9 mouse cellular contexts compared by ENCODE assay signal in genomic region chr6:29117417-29118104, GRCm38 (mm10). TPM values are rescaled to one million over a fixed set of nuclear protein-coding genes. Genes with fewer than 3 reads are reported as not detected.
DNase-seq lines count a peak whose midpoint lies in the region; ATAC-seq lines count a peak whose summit lies in the region.
"Had no signal": no experiment of that assay in that cellular context is flagged by ENCODE, and none has a peak within 500 bp of the region (broad histone marks: within the 10 kb centered on the region; RNA-seq: fewer than 3 reads in every experiment).

No protein-coding gene starts in this region.

- intact Hi-C loops in heart, postnatal 36 days (cut with DNase I), result no loop called here

- no peak overlapping the region for H3K9ac ChIP-seq in midbrain, embryonic 14.5 days (replicated peaks; ENCODE audit: low read length)
- no peak overlapping the region for H3K9ac ChIP-seq in midbrain, embryonic 11.5 days (ENCODE audit: low read length)
- no peak overlapping the region for H3K9ac ChIP-seq in lung, embryonic 15.5 days
- H3K9ac ChIP-seq: limb, embryonic 13.5 days had no signal

- no peaks in the 10 kb centered on the region for H3K9me3 ChIP-seq in midbrain, embryonic 14.5 days (ENCODE audit: control insufficient read depth, low read length)
- H3K9me3 ChIP-seq in midbrain, embryonic 11.5 days (ENCODE audit: control insufficient read depth, low read length), result no peaks in the 10 kb centered on the region
- H3K9me3 ChIP-seq in lung, embryonic 15.5 days, result no peaks in the 10 kb centered on the region
- H3K9me3 ChIP-seq: limb, embryonic 13.5 days had no signal

- no peak for ATAC-seq in midbrain, embryonic 14.5 days (ENCODE audit: low FRiP score, low TSS enrichment)
- no peak for ATAC-seq in midbrain, embryonic 11.5 days (ENCODE audit: low FRiP score)
- ATAC-seq in lung, embryonic 15.5 days (ENCODE audit: borderline replicate concordance, extremely low read depth, low FRiP score, low TSS enrichment), result peak; percentile 62; the same call in 1 of the 2 replicates

- H3K27ac ChIP-seq in midbrain, embryonic 14.5 days (replicated peaks; ENCODE audit: low read depth, low read length), result no peak overlapping the region
- no peak overlapping the region for H3K27ac ChIP-seq in midbrain, embryonic 11.5 days (ENCODE audit: low read depth, low read length)
- no peak overlapping the region for H3K27ac ChIP-seq in lung, embryonic 15.5 days
- H3K27ac ChIP-seq: limb, embryonic 13.5 days had no signal

- H3K4me3 ChIP-seq in midbrain, embryonic 14.5 days (replicated peaks; ENCODE audit: low read depth, low read length), result no peak overlapping the region
- H3K4me3 ChIP-seq in midbrain, embryonic 11.5 days (ENCODE audit: low read depth, low read length), result no peak overlapping the region
- no peak overlapping the region for H3K4me3 ChIP-seq in lung, embryonic 15.5 days
- H3K4me3 ChIP-seq: limb, embryonic 13.5 days had no signal

- H3K4me2 ChIP-seq in midbrain, embryonic 14.5 days (ENCODE audit: low read length), result no peak overlapping the region
- H3K4me2 ChIP-seq in midbrain, embryonic 11.5 days, result no peak overlapping the region
- H3K4me2 ChIP-seq in lung, embryonic 15.5 days, result no peak overlapping the region
- H3K4me2 ChIP-seq: limb, embryonic 13.5 days had no signal

- no peaks in the 10 kb centered on the region for H3K36me3 ChIP-seq in midbrain, embryonic 14.5 days (ENCODE audit: control insufficient read depth, insufficient read depth, low read length)
- no peaks in the 10 kb centered on the region for H3K36me3 ChIP-seq in midbrain, embryonic 11.5 days (ENCODE audit: control insufficient read depth, insufficient read depth, low read length)
- H3K36me3 ChIP-seq in lung, embryonic 15.5 days, result no peaks in the 10 kb centered on the region

- 55% methylated on average over 7 of the region's 7 CpGs for WGBS in midbrain, embryonic 14.5 days
- 69% methylated on average over 7 of the region's 7 CpGs for WGBS in midbrain, embryonic 11.5 days
- WGBS in lung, embryonic 15.5 days, result 49% methylated on average over 7 of the region's 7 CpGs

- H3K27me3 ChIP-seq in midbrain, embryonic 14.5 days (ENCODE audit: control insufficient read depth, insufficient read depth, low read length), result no peaks in the 10 kb centered on the region
- H3K27me3 ChIP-seq in midbrain, embryonic 11.5 days (ENCODE audit: control insufficient read depth, insufficient read depth, low read length), result no peaks in the 10 kb centered on the region
- H3K27me3 ChIP-seq in lung, embryonic 15.5 days, result no peaks in the 10 kb centered on the region
- H3K27me3 ChIP-seq: limb, embryonic 13.5 days had no signal

- no peaks in the 10 kb centered on the region for H3K4me1 ChIP-seq in midbrain, embryonic 14.5 days (ENCODE audit: control insufficient read depth, insufficient read depth, low read length)
- no peaks in the 10 kb centered on the region for H3K4me1 ChIP-seq in midbrain, embryonic 11.5 days (ENCODE audit: control insufficient read depth, insufficient read depth, low read length)
- H3K4me1 ChIP-seq in lung, embryonic 15.5 days, result no peaks in the 10 kb centered on the region; the same call in 1 of the 2 replicates

- peak; percentile 9 to 68 for DNase-seq in adrenal gland, adult (ENCODE audit: inconsistent age in 2 of 2, low spot score in 1 of 2)
- DNase-seq in adrenal gland, postnatal 4 days (ENCODE audit: low spot score in 2 of 2), result no peak
- peak; percentile 30 for DNase-seq in midbrain, embryonic 14.5 days
- DNase-seq in midbrain, embryonic 11.5 days (ENCODE audit: low spot score, missing footprints), result no peak
- peak; percentile 62 to 81 for DNase-seq in heart, postnatal 36 days
- peak; percentile 89 for DNase-seq in skeletal muscle tissue, adult 2 months (ENCODE audit: low read depth, low spot score)
- no peak for DNase-seq in thymus, postnatal 25 days

RNA-seq across cellular contexts. Expression of gene Rbm28, which starts 47.2 kb away (rescaled TPM):
- total RNA-seq in adrenal gland, postnatal 4 days (2021), result 10 to 100 TPM; 32.5 to 33.7 TPM
- polyA plus RNA-seq in midbrain, embryonic 14.5 days (2014; fragmentation: Nextera tagmentation; extraction: Ambion mirVana), result 36.9 and 47.6 TPM in 2 replicates
- polyA plus RNA-seq in midbrain, embryonic 11.5 days (2014; fragmentation: Nextera tagmentation; extraction: Ambion mirVana), result 60.5 and 64.4 TPM in 2 replicates
- total RNA-seq in heart, postnatal 36 days (2021), result 10 to 100 TPM; 19.9 to 20.1 TPM
- polyA plus RNA-seq in lung, embryonic 15.5 days (2015; fragmentation: Nextera tagmentation; extraction: Ambion mirVana), result 32.8 and 35.0 TPM in 2 replicates

RNA-seq across cellular contexts. Expression of gene Lep, which starts 57.5 kb away (rescaled TPM):
- total RNA-seq in adrenal gland, postnatal 4 days (2021), result 1 to 10 TPM in 1 of 2 experiments, under 1 TPM in 1; 0.70 to 2.8 TPM
- not detected in 2 replicates for polyA plus RNA-seq in midbrain, embryonic 14.5 days (2014; fragmentation: Nextera tagmentation; extraction: Ambion mirVana)
- not detected in 2 replicates for polyA plus RNA-seq in midbrain, embryonic 11.5 days (2014; fragmentation: Nextera tagmentation; extraction: Ambion mirVana)
- total RNA-seq in heart, postnatal 36 days (2021), result under 1 TPM in 1 of 2 experiments, not detected in 1; 0.22 TPM
- polyA plus RNA-seq in lung, embryonic 15.5 days (2015; fragmentation: Nextera tagmentation; extraction: Ambion mirVana), result not detected in 2 replicates
- polyA plus RNA-seq: limb, embryonic 13.5 days had no signal

Comparison
In these comparisons a context has a peak if more than half of its experiments do, and no peak if none do; other contexts are left out.
1. DNase-seq: peak in adrenal gland, adult (2 of 2), midbrain, embryonic 14.5 days (single experiment), heart, postnatal 36 days (2 of 2) and skeletal muscle tissue, adult 2 months (single experiment); none in adrenal gland, postnatal 4 days (0 of 2), midbrain, embryonic 11.5 days (single experiment) and thymus, postnatal 25 days (single experiment).